Mouse (Mus musculus) adrenal gland, adult (tissue): ENCODE measurements at regions not wholly inside any gene's neighbourhood (a gene's known extent, or its start where the extent isn't known, plus 50 kb on each side); places are given as distances from the start of the nearest gene placed in this dataset.

ENCODE experiments used
- DNase-seq, 2 experiments: peaks; one replicate each; pipeline ENCODE4 v3.0.0; 2022 to 2023; ENCODE audit warnings: low spot score in 1 of 2; ENCODE audit not compliant: inconsistent age in 2 of 2

DNA sequence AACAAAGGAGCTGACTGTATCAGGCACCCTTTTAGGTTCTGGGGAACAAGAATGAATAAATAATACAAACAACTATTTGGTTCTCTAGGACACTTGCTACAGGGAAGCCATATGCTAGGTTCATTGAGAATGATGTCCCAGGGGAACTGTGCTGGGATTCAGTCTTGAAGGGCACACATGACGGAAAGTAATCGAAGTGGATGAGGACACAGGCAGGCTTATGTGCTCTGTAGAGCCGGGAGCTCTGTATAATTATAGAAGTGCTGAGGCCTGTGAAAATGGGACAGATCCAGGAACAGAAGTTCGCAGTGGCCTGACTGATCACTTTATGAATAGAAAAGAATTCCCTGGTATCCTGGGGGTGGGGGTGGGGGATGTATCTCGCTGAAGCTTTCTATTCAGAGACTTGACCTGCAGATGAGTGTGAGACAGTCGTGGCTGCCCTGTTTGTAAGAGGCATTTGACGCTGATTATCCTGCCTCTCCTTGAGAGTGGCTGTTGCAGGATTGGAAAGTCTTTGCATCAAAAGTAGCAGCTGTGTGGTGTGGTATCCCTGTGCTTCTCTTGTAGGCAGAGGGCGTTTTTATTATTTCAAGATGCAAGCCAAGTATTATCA, 700.2 kb downstream of the Slc4a3 start:
- no peak for DNase-seq

- DNase-seq = no peak
These were observed 701.1 kb downstream of the Slc4a3 start for GRCm38 (mm10) chr1:76247126-76247525.

DNA sequence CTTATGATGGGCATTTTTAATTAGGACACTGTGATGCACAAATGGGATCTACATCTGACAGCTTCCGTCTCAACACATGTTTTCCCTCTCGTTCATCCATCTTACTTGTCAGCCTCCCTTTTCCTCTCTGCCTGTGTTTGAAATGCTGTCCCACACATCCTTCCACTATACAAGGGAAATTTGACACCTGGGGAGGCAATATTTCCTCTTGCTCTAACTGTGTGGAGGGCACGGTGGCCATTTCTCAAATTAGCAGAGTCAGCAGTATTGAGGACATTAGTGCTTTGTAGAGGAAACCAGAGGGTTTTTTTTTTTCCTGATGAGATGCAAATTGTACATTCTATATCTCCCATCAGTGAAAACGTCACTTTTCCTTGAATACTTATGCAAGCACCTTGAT, 712.2 kb downstream of the Slc4a3 start:
- no peak for DNase-seq

DNA sequence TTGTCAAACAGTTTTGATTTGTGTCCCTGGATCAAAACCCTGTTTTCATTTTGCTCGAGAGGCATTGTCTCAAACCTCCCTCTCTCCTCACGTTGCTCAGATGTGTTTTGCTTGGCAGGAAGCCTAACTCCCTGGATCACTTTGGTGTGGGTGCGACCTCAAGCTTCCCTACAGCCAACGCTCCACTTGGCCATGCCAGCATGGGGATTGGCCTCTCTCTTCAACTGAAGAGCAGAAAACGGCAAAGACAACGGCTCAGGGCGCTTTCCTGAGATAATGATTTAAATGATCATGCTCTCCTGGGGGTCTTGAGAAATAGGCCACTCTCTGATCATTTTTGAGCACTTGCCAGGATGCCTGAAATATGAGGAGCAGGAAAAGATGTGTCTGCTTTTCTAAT, 730.1 kb downstream of the Slc4a3 start:
- DNase-seq = peak; percentile 4 to 39

DNA sequence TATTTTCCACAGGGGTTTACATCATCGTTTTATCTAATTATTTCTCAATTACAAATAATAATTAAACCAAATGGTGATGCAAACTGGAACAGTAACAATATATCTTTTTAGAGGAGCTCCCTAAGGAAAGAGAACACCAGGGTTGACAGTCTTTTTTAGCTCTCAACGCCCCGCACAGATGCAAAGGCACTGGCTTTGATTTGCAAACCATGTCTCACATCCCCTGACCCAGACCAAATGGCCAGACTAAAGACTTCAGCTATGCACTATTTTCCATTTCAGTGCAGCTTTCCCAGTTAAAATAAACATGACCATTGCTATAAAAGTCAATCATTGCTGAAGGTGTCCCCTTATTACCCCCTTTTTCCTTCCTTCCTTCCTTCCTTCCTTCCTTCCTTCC, 730.6 kb downstream of the Slc4a3 start:
- DNase-seq = no peak

GRCm38 (mm10) chr1:76283322-76283721, 737.3 kb downstream of the Slc4a3 start:
- peak; percentile 4 to 28 for DNase-seq

GRCm38 (mm10) chr1:76322943-76323559, 777.0 kb downstream of the Slc4a3 start:
- DNase-seq = no peak

- no peak for DNase-seq
These were observed 777.5 kb downstream of the Slc4a3 start for GRCm38 (mm10) chr1:76323592-76323991.

DNA sequence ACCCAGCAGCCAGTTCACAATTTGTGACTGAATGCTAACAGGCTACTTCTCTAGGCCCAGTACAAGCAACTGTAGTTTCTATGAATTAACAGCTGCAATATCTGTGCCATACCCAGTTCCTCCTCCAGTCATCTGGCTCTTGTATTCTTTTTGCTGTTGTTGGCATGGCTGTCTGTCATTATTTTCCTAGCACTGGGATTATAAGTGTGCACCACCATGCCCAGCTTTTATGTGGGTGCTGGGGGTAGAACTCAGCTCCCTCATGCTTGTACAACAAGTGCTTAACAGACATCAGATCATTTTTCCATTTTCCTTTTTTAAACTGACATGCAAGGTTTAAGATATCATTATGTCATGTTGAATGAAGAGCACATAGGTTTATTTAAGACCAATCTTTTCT, 789.9 kb downstream of the Slc4a3 start:
- no peak for DNase-seq

DNA sequence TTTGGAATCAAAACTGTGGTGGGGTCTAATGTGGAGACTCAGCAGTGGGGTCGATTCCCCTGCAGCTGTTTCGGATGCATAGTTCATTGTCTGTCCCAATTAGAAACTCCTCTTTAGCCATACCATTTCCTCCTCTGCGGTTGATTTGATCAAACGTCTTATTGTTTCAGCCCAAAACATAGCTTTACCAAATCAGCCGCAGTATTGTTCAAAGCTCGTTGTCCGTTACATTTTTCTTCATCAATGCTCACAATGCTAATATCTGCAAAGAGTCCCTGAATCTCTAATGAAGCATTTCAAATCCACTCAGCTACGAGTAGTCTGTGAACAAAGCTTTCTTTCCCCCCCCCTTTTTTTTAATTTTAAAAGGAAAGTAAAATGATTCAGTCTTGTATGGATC, 816.0 kb downstream of the Slc4a3 start:
- DNase-seq = no peak

GRCm38 (mm10) chr1:76373931-76374330, 827.9 kb downstream of the Slc4a3 start:
- DNase-seq = peak; percentile 8 to 79

GRCm38 (mm10) chr1:76378154-76378553, 832.1 kb downstream of the Slc4a3 start:
- no peak for DNase-seq

DNA sequence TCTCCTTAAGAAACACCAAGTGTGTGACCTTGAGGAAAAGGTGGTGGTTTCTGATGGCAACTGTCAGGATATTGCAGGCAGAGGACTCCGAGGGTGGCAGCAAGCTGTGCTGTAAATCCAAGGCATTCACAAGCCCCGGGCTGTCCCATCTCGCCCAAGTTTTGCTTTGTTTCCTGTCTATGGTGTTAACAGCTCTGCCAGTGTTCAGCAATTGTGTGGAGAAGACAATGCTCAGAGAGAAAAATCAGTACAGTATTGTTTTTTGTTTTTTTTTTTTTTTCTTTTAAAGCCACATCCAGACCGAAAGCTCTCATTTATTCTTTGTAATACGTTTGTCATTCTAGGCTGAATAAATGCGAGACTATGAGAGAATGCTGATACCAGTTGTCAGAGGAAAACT, 846.5 kb downstream of the Slc4a3 start:
- DNase-seq = no peak

GRCm38 (mm10) chr1:76394038-76394437, 848.0 kb downstream of the Slc4a3 start:
- no peak for DNase-seq

- DNase-seq = no peak
These were observed 856.8 kb downstream of the Slc4a3 start for GRCm38 (mm10) chr1:76402854-76403253.

DNA sequence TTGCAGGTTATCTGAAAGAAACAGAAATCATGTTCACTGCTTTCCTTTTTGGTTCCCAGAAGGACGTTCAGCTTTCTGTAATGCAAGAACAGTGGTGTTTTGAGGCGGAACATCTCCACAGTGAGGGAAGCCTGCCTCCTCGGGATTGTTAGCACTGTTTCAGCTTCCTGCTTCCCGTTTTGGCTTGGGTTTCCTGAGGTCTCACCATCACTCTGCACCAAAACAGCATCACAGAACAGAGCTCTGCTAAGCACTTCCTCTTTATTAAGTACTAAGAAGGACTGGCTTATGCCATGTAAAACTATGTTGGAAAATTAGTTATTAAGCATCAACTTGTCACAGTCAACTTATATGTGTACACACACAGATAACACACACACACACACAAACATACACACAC, 857.9 kb downstream of the Slc4a3 start:
- DNase-seq = no peak

GRCm38 (mm10) chr1:76410813-76411212, 864.7 kb downstream of the Slc4a3 start:
- DNase-seq = no peak

- DNase-seq = no peak
These were observed 874.5 kb downstream of the Slc4a3 start for GRCm38 (mm10) chr1:76420525-76420924.

- DNase-seq = no peak
These were observed 881.4 kb downstream of the Slc4a3 start for GRCm38 (mm10) chr1:76427439-76427838.

DNA sequence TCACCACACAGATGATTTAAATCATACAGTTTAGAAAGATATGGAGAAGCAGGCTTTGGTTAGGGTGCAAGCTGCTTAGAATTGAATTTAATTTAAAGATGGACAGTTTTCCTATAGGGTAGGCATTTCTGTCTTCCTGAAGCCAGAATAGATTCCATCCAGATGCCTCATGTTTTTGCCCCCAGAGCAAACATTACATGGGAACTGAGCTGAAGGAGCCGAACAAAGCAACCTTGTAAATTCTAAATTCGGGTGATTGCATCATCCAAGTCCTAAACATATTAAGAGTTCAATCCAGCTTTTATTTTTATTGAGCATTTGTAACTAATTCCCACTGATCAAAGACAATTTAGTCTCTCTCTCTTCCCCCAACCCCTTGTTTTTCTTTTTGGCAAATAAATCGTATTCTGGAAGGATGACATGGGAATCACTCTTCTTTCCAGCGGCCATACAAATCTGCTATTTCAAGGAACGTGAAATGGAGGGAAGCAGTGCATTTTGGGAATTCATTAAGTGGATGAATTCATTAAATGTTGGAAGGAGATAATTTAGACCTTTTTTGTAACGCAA, 884.1 kb downstream of the Slc4a3 start:
- DNase-seq = no peak

- DNase-seq = no peak
These were observed 887.4 kb downstream of the Slc4a3 start for GRCm38 (mm10) chr1:76433481-76433941.

DNA sequence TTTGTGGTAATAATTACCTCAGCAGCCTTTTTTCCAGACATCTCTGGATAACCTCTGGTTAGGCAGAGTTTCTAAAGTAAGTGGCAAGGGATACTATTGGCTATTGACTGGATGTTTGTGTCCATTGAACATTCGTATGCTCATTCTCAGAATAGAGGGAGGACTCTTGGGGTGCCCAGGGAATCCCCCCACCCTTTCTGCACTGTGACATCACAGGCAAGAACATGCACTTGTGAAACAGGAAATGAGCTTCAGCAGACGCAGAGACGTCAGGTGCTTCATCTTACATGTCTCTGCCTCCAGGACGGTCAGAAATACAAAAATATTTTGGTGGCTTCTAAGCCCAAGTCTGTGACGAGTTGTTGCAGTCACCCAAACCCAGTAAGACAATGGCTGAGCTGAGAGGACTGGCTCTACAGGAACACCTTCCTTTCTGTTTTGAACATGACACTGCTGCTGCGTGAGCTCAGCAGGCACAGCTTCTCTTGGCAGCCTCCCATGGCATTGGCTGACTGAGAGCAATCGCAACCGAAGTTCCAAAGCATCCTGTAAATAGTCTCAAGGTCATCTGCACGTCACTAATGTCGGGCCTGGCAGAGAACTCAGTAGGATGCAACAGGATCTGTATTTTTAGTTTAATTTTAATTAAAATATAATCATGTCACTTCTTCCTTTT, 904.6 kb downstream of the Slc4a3 start:
- peak; percentile 65 to 80 for DNase-seq
